Mouse (Mus musculus) hindbrain, embryonic 13.5 days (tissue): ENCODE measurements at regions not wholly inside any gene's neighbourhood (a gene's known extent, or its start where the extent isn't known, plus 50 kb on each side); places are given as distances from the start of the nearest gene placed in this dataset.
A peak's percentile ranks its signal among the peaks of the same experiment; 100 is the strongest.

Source experiments
- ATAC-seq: fragments of 200-750 bp; cut with Nextera tagmentation; 2 replicates; pipeline ENCODE4 v1.8.0; 2017; ENCODE audit warnings: moderate TSS enrichment; ENCODE audit not compliant: low FRiP score
- H3K27ac ChIP-seq: fragments of 300-500 bp; sonication (generic); 2 replicates; pipeline ENCODE4 v1.5.1; 2015; ENCODE audit warnings: inconsistent platforms, mild to moderate bottlenecking, moderate library complexity
- H3K27me3 ChIP-seq: fragments of 300-500 bp; sonication (generic); 2 replicates; pipeline ENCODE4 v1.6.1; 2015; ENCODE audit warnings: mild to moderate bottlenecking, inconsistent platforms
- H3K36me3 ChIP-seq: fragments of 300-500 bp; sonication (generic); 2 replicates; pipeline ENCODE4 v1.6.1; 2015; ENCODE audit warnings: mild to moderate bottlenecking, inconsistent platforms
- H3K4me1 ChIP-seq: fragments of 300-500 bp; sonication (generic); replicated peaks from 2 replicates; pipeline ENCODE4 v1.6.1; 2015; ENCODE audit warnings: inconsistent platforms
- H3K4me2 ChIP-seq: fragments of 300-500 bp; sonication (generic); 2 replicates; pipeline ENCODE4 v1.6.1; 2015; ENCODE audit warnings: inconsistent platforms, mild to moderate bottlenecking, moderate library complexity
- H3K4me3 ChIP-seq: fragments of 300-500 bp; sonication (generic); 2 replicates; pipeline ENCODE4 v1.5.1; 2015; ENCODE audit warnings: mild to moderate bottlenecking, inconsistent platforms
- H3K9ac ChIP-seq: fragments of 300-500 bp; sonication (generic); 2 replicates; pipeline ENCODE4 v1.6.1; 2015; ENCODE audit warnings: mild to moderate bottlenecking, inconsistent platforms
- H3K9me3 ChIP-seq: fragments of 300-500 bp; sonication (generic); 2 replicates; pipeline ENCODE4 v1.6.1; 2016; ENCODE audit warnings: inconsistent platforms
- WGBS: fragments of 180-500 bp; shearing (Covaris S2); methylation state at CpG from one replicate; pipeline ENCODE4 v1.1.7; 2015; 5-methylcytosine and 5-hydroxymethylcytosine counted together

DNA sequence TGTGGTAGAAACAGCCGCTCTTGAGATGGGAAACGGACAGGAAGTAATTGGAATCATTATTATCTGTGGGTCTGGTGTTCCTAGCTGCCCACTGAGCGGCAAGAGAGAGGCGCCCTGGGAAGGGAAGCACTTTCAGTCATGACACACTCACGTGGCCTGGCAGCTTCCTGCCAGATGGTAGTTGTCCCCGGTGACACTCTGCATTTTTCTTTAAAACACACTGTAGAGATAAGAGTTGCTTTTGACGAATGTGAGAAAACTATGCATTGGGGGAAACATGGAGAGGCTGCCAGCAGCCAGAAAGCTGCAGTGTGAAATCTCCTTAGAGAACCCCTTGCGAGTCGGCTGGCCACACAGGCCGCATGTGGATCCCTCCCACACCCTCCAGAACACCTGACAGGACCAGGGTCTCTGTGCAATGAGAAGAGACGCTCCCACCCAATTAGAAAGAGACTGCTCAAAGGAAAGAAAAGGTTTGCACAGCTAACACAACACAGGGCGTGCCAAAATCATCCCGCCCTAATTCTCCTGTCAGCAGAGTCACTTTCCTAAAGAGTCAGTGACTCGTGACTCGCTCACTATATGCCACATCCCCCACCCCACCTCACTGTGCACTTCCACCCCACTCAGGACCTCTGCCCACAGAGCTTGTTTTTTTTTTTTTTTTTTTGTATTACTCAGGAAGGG lies 194.0 kb upstream of the Map3k1 start:
- Histone ChIP-seq H3K4me3 (no peak overlapping the region), H3K4me2 (no peak overlapping the region), H3K36me3 (no peaks in the 10 kb centered on the region), H3K27ac (no peak overlapping the region; the same call in 1 of the 2 replicates), H3K27me3 (no peaks in the 10 kb centered on the region), H3K9ac (no peak overlapping the region), H3K9me3 (no peaks in the 10 kb centered on the region), H3K4me1 (peaks cover 31% of the 10 kb centered on the region)
- 0 out of 2 replicates have a peak, but pooled peaks have one; percentile 30 for ATAC-seq
- 57% methylated on average over 15 of the region's 15 CpGs for WGBS

DNA sequence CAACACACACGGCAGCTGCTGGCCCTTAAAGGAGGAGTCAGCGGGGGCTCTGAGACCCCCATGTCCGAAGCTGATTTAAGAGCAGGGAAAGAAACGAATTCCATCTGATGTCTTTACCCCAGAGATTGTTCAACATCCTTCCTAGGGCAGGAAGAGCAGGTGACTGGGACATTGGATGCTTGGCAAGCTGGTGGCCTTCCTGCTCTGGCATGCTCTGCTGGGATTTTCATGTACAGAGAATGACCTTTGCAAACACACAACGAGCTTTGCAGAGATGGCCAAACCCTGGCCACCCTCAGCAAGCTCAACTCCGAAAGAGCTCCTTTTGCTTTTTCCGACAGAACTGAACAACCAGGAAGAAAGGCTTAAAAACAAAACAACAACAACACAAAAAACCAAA lies 194.7 kb upstream of the Map3k1 start:
- peaks cover 31% of the 10 kb centered on the region for H3K4me1 ChIP-seq
- ATAC-seq = no peak
- H3K9ac ChIP-seq = no peak overlapping the region
- H3K9me3 ChIP-seq = no peaks in the 10 kb centered on the region
- no peak overlapping the region for H3K4me3 ChIP-seq
- H3K27me3 ChIP-seq = no peaks in the 10 kb centered on the region
- no peaks in the 10 kb centered on the region for H3K36me3 ChIP-seq
- WGBS = 79% methylated on average over 7 of the region's 7 CpGs
- H3K27ac ChIP-seq = no peak overlapping the region
- H3K4me2 ChIP-seq = no peak overlapping the region

GRCm38 (mm10) chr13:112004126-112004525 lies 195.3 kb upstream of the Map3k1 start:
- no peak for ATAC-seq
- no peak overlapping the region for H3K4me2 ChIP-seq
- H3K4me3 ChIP-seq = no peak overlapping the region
- peaks cover 31% of the 10 kb centered on the region for H3K4me1 ChIP-seq
- no peaks in the 10 kb centered on the region for H3K36me3 ChIP-seq
- H3K9ac ChIP-seq = no peak overlapping the region
- WGBS = 98% methylated on average over 3 of the region's 3 CpGs
- no peaks in the 10 kb centered on the region for H3K9me3 ChIP-seq
- H3K27ac ChIP-seq = no peak overlapping the region
- H3K27me3 ChIP-seq = no peaks in the 10 kb centered on the region

GRCm38 (mm10) chr13:112005421-112005820 lies 196.6 kb upstream of the Map3k1 start:
- no peak for ATAC-seq
- no peak overlapping the region for H3K4me2 ChIP-seq
- H3K9me3 ChIP-seq = no peaks in the 10 kb centered on the region
- no peak overlapping the region for H3K4me3 ChIP-seq
- 83% methylated on average over 8 of the region's 8 CpGs for WGBS
- no peak overlapping the region for H3K27ac ChIP-seq
- H3K4me1 ChIP-seq = peaks cover 28% of the 10 kb centered on the region
- H3K27me3 ChIP-seq = no peaks in the 10 kb centered on the region
- H3K36me3 ChIP-seq = no peaks in the 10 kb centered on the region
- H3K9ac ChIP-seq = no peak overlapping the region

- Histone ChIP-seq H3K4me1 (no peaks in the 10 kb centered on the region), H3K4me2 (no peak overlapping the region), H3K9me3 (no peaks in the 10 kb centered on the region), H3K27ac (no peak overlapping the region), H3K9ac (no peak overlapping the region), H3K36me3 (no peaks in the 10 kb centered on the region), H3K27me3 (no peaks in the 10 kb centered on the region), H3K4me3 (no peak overlapping the region)
- ATAC-seq = no peak
- 95% methylated on average over 5 of the region's 5 CpGs for WGBS
Observed at GRCm38 (mm10) chr13:112008806-112009205, 200.0 kb upstream of the Map3k1 start.

GRCm38 (mm10) chr13:112009288-112009687 lies 200.5 kb upstream of the Map3k1 start:
- 80% methylated on average over 3 of the region's 3 CpGs for WGBS

GRCm38 (mm10) chr13:112010464-112010863 lies 201.7 kb upstream of the Map3k1 start:
- ATAC-seq = no peak
- WGBS = 91% methylated on average over 8 of the region's 8 CpGs
- no peaks in the 10 kb centered on the region for H3K4me1 ChIP-seq
- no peak overlapping the region for H3K4me3 ChIP-seq
- no peak overlapping the region for H3K27ac ChIP-seq
- H3K4me2 ChIP-seq = no peak overlapping the region
- no peaks in the 10 kb centered on the region for H3K9me3 ChIP-seq
- H3K9ac ChIP-seq = no peak overlapping the region
- H3K27me3 ChIP-seq = no peaks in the 10 kb centered on the region
- no peaks in the 10 kb centered on the region for H3K36me3 ChIP-seq

More at GRCm38 (mm10) chr13:112009288-112009687, 200.5 kb upstream of the Map3k1 start:
- H3K9ac ChIP-seq = no peak overlapping the region
- no peaks in the 10 kb centered on the region for H3K36me3 ChIP-seq
- H3K27ac ChIP-seq = no peak overlapping the region
- no peak overlapping the region for H3K4me2 ChIP-seq
- no peak overlapping the region for H3K4me3 ChIP-seq
- no peaks in the 10 kb centered on the region for H3K4me1 ChIP-seq
- no peak for ATAC-seq
- no peaks in the 10 kb centered on the region for H3K9me3 ChIP-seq
- no peaks in the 10 kb centered on the region for H3K27me3 ChIP-seq

DNA sequence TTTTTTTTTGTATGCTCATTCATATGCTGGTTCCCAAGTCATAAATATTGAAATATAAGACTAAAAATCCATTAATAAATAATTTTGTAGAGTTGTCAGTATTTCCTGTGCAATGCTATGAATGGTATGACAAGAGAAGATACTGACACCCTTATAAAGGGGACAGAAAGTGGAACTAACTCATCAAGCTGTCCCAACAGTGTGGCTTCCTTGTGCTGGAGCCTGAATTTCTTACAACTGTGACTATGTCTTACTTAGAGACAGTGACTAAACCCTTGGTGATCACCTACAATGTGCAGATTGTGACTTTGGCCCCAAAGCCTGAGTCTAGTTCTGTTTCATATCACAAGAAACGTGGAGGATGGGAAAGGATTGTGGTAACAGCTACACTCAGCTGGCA lies 203.8 kb upstream of the Map3k1 start:
- Histone ChIP-seq H3K9ac (no peak overlapping the region), H3K36me3 (no peaks in the 10 kb centered on the region), H3K27me3 (no peaks in the 10 kb centered on the region), H3K9me3 (no peaks in the 10 kb centered on the region), H3K4me1 (no peaks in the 10 kb centered on the region), H3K4me3 (no peak overlapping the region), H3K27ac (no peak overlapping the region), H3K4me2 (no peak overlapping the region)
- WGBS = 65% methylated on average over 1 of the region's 1 CpGs
- ATAC-seq = no peak

DNA sequence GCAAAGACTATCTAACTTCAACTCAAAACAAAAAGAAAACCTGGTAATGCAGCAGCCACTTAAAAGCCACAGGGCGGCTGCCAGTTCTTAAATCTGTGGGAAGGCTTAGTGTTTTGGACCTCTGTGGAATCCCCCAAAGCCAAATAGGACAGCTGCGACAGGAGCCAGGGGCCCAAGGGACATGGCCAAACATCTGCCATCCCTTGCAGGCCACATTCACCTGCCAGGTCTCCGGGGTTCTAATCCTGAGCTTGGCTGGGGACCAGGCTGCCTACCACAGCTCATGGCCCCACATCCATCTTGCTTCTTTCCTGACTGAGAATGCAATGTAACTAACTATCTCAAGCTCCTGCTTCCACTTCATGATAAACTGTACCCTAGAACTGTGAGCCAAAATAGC lies 206.3 kb upstream of the Map3k1 start:
- no peak overlapping the region for H3K4me3 ChIP-seq
- H3K27me3 ChIP-seq = no peaks in the 10 kb centered on the region
- no peaks in the 10 kb centered on the region for H3K36me3 ChIP-seq
- no peak for ATAC-seq
- H3K9me3 ChIP-seq = no peaks in the 10 kb centered on the region
- 86% methylated on average over 3 of the region's 3 CpGs for WGBS
- H3K9ac ChIP-seq = no peak overlapping the region
- no peaks in the 10 kb centered on the region for H3K4me1 ChIP-seq
- no peak overlapping the region for H3K27ac ChIP-seq
- H3K4me2 ChIP-seq = no peak overlapping the region

GRCm38 (mm10) chr13:112016280-112016679 lies 207.5 kb upstream of the Map3k1 start:
- Histone ChIP-seq H3K36me3 (no peaks in the 10 kb centered on the region), H3K4me3 (no peak overlapping the region), H3K9ac (no peak overlapping the region), H3K4me2 (no peak overlapping the region), H3K27ac (no peak overlapping the region), H3K4me1 (no peaks in the 10 kb centered on the region), H3K27me3 (no peaks in the 10 kb centered on the region), H3K9me3 (no peaks in the 10 kb centered on the region)
- no peak for ATAC-seq

DNA sequence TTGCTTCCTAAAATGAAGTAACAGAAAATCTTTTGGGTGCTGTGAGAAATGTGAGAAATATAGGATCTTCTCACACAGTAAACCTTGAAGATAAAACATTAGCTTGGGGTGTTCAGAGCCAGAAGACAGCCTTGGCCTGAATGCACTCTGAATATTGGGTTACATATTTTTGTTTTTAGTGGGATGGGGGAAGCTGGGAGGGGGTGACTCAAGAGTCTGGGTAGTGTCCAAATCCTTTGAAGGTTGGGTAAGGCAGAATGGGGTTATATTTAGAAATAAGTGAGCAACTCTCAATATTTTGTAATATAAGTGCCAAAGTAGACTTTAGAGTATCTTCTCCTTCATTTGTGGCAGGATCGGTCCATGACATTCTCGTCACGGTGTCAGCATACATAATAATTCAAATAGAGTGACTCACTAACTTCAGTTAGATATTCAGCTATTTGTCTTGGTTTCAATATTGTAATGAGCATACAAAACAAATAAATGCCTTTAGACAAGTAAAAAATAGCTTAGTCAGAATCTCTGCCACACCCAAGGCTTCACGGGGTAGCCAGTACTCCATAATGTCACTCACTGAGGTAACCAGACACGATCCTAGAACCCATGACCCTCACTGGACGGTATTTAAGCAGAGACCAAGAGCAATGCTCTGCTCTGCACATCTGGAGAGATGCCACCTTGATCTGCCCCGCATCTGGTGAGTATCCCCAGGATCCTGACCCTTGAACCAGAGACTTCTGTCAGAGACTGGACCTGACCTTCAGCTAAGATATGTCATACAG lies 209.9 kb upstream of the Map3k1 start:
- ATAC-seq = no peak
- 92% methylated on average over 7 of the region's 7 CpGs for WGBS

GRCm38 (mm10) chr13:112019575-112019974 lies 210.8 kb upstream of the Map3k1 start:
- Histone ChIP-seq H3K36me3 (no peaks in the 10 kb centered on the region), H3K4me3 (no peak overlapping the region), H3K27ac (no peak overlapping the region), H3K4me2 (no peak overlapping the region), H3K27me3 (no peaks in the 10 kb centered on the region), H3K9me3 (no peaks in the 10 kb centered on the region), H3K9ac (no peak overlapping the region), H3K4me1 (peaks cover 8% of the 10 kb centered on the region)
- no peak for ATAC-seq
- 96% methylated on average over 5 of the region's 5 CpGs for WGBS

More for the DNA sequence above, 209.9 kb upstream of the Map3k1 start:
- Histone ChIP-seq H3K9ac (no peak overlapping the region), H3K9me3 (no peaks in the 10 kb centered on the region), H3K4me1 (peaks cover 8% of the 10 kb centered on the region), H3K27me3 (no peaks in the 10 kb centered on the region), H3K4me2 (no peak overlapping the region), H3K4me3 (no peak overlapping the region), H3K36me3 (no peaks in the 10 kb centered on the region), H3K27ac (no peak overlapping the region)

- no peaks in the 10 kb centered on the region for H3K27me3 ChIP-seq
Observed at GRCm38 (mm10) chr13:112023171-112023570, 214.4 kb upstream of the Map3k1 start.

More at GRCm38 (mm10) chr13:112023171-112023570, 214.4 kb upstream of the Map3k1 start:
- 31% methylated on average over 4 of the region's 4 CpGs for WGBS
- no peak overlapping the region for H3K4me3 ChIP-seq
- H3K27ac ChIP-seq = no peak overlapping the region
- ATAC-seq = no peak
- H3K4me1 ChIP-seq = peaks cover 8% of the 10 kb centered on the region
- no peaks in the 10 kb centered on the region for H3K36me3 ChIP-seq
- H3K9me3 ChIP-seq = no peaks in the 10 kb centered on the region
- no peak overlapping the region for H3K4me2 ChIP-seq
- H3K9ac ChIP-seq = no peak overlapping the region
